Mouse (Mus musculus) hindbrain, embryonic 13.5 days (tissue): ENCODE data around the gene Zfp654. TPM values are rescaled to one million over a fixed set of nuclear protein-coding genes. Genes with fewer than 3 reads are reported as not detected.
A peak's percentile ranks its signal among the peaks of the same experiment; 100 is the strongest.

ENCODE experiments used
- ATAC-seq: fragments of 200-750 bp; cut with Nextera tagmentation; 2 replicates; pipeline ENCODE4 v1.8.0; 2017; ENCODE audit warnings: moderate TSS enrichment; ENCODE audit not compliant: low FRiP score
- H3K27ac ChIP-seq: fragments of 300-500 bp; sonication (generic); 2 replicates; pipeline ENCODE4 v1.5.1; 2015; ENCODE audit warnings: inconsistent platforms, mild to moderate bottlenecking, moderate library complexity
- H3K27me3 ChIP-seq: fragments of 300-500 bp; sonication (generic); 2 replicates; pipeline ENCODE4 v1.6.1; 2015; ENCODE audit warnings: mild to moderate bottlenecking, inconsistent platforms
- H3K36me3 ChIP-seq: fragments of 300-500 bp; sonication (generic); 2 replicates; pipeline ENCODE4 v1.6.1; 2015; ENCODE audit warnings: mild to moderate bottlenecking, inconsistent platforms
- H3K4me1 ChIP-seq: fragments of 300-500 bp; sonication (generic); replicated peaks from 2 replicates; pipeline ENCODE4 v1.6.1; 2015; ENCODE audit warnings: inconsistent platforms
- H3K4me2 ChIP-seq: fragments of 300-500 bp; sonication (generic); 2 replicates; pipeline ENCODE4 v1.6.1; 2015; ENCODE audit warnings: inconsistent platforms, mild to moderate bottlenecking, moderate library complexity
- H3K4me3 ChIP-seq: fragments of 300-500 bp; sonication (generic); 2 replicates; pipeline ENCODE4 v1.5.1; 2015; ENCODE audit warnings: mild to moderate bottlenecking, inconsistent platforms
- H3K9ac ChIP-seq: fragments of 300-500 bp; sonication (generic); 2 replicates; pipeline ENCODE4 v1.6.1; 2015; ENCODE audit warnings: mild to moderate bottlenecking, inconsistent platforms
- H3K9me3 ChIP-seq: fragments of 300-500 bp; sonication (generic); 2 replicates; pipeline ENCODE4 v1.6.1; 2016; ENCODE audit warnings: inconsistent platforms
- WGBS: fragments of 180-500 bp; shearing (Covaris S2); methylation state at CpG from one replicate; pipeline ENCODE4 v1.1.7; 2015; 5-methylcytosine and 5-hydroxymethylcytosine counted together
- polyA plus RNA-seq: library from polyadenylated mRNA; unstranded; fragments of >200 nt; fragmentation: Nextera tagmentation; extraction: Ambion mirVana; gene quantifications from 2 replicates; pipeline ENCODE4 v1.2.1, GENCODE M21; 2015

Gene Zfp654
- polyA plus RNA-seq, 1 experiment from 2014 or later, result 6.7 TPM

GRCm38 (mm10) chr16:64757666-64758400 is 93.6 kb downstream of the Zfp654 start:
- H3K9ac ChIP-seq, result no peak overlapping the region
- H3K9me3 ChIP-seq, result peaks cover under 1% of the 10 kb centered on the region; the same call in 1 of the 2 replicates

DNA sequence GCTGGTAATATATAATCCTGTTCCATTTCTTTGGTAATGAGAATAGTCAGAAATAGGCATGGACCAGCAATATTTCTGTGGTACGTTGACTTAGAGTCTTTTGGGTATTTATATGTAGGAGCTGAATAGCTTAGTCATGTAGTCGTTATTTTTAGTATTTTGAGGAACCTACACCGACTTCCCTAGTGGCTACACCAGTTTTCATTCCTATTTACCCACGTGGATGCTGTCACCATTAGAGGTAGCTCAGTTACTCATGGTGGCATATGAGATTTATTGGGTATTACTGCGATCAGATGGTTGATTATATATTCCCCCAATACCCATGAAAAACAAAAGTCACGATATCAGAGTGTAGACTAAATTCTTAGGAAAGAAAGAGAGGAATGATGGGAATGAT is 95.1 kb downstream of the Zfp654 start:
- Histone ChIP-seq H3K4me3 (no peak overlapping the region), H3K27me3 (no peaks in the 10 kb centered on the region), H3K4me1 (no peaks in the 10 kb centered on the region), H3K9ac (no peak overlapping the region), H3K9me3 (no peaks in the 10 kb centered on the region), H3K36me3 (peaks cover 4% of the 10 kb centered on the region; the same call in 1 of the 2 replicates), H3K4me2 (no peak overlapping the region), H3K27ac (no peak overlapping the region)
- WGBS, result 87% methylated on average over 6 of the region's 6 CpGs
- ATAC-seq, result no peak

More at GRCm38 (mm10) chr16:64757666-64758400, 93.6 kb downstream of the Zfp654 start:
- H3K4me1 ChIP-seq, result no peaks in the 10 kb centered on the region
- ATAC-seq, result no peak
- WGBS, result 92% methylated on average over 7 of the region's 7 CpGs
- no peaks in the 10 kb centered on the region for H3K27me3 ChIP-seq
- no peak overlapping the region for H3K27ac ChIP-seq
- peaks cover 11% of the 10 kb centered on the region for H3K36me3 ChIP-seq
- H3K4me2 ChIP-seq, result no peak overlapping the region
- no peak overlapping the region for H3K4me3 ChIP-seq

DNA sequence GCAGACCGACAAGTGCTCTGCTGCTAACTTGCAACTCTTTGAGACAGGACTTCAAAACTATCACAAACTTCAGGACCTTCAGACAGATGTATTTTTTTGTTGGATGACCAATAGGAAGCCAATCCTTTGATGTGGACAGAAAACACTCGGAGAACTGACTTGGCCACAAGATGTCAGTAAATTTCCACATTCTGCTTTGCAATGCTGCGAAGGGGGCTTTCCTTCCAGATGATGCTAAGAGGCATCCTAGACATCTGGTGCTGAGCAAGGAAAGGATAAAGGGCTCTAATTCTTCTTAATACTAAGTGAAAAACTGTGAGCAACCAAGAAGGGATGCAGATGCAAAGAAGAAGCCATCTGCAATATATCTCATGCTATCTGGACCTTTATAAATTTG is 96.7 kb downstream of the Zfp654 start:
- H3K9ac ChIP-seq, result no peak overlapping the region
- peak; percentile 62; the same call in 1 of the 2 replicates for ATAC-seq
- no peaks in the 10 kb centered on the region for H3K9me3 ChIP-seq
- WGBS, result 44% methylated on average over 3 of the region's 3 CpGs
- no peaks in the 10 kb centered on the region for H3K4me1 ChIP-seq
- H3K36me3 ChIP-seq, result no peaks in the 10 kb centered on the region; the same call in 1 of the 2 replicates
- no peak overlapping the region for H3K4me2 ChIP-seq
- H3K4me3 ChIP-seq, result no peak overlapping the region
- no peak overlapping the region for H3K27ac ChIP-seq
- no peaks in the 10 kb centered on the region for H3K27me3 ChIP-seq

GRCm38 (mm10) chr16:64753990-64754742 is 97.3 kb downstream of the Zfp654 start:
- Histone ChIP-seq H3K4me2 (no peak overlapping the region), H3K9me3 (no peaks in the 10 kb centered on the region), H3K4me3 (no peak overlapping the region), H3K27ac (no peak overlapping the region), H3K9ac (no peak overlapping the region), H3K36me3 (no peaks in the 10 kb centered on the region; the same call in 1 of the 2 replicates), H3K4me1 (no peaks in the 10 kb centered on the region), H3K27me3 (no peaks in the 10 kb centered on the region)
- 65% methylated on average over 3 of the region's 3 CpGs for WGBS
- ATAC-seq, result peak; percentile 53; the same call in 1 of the 2 replicates

DNA sequence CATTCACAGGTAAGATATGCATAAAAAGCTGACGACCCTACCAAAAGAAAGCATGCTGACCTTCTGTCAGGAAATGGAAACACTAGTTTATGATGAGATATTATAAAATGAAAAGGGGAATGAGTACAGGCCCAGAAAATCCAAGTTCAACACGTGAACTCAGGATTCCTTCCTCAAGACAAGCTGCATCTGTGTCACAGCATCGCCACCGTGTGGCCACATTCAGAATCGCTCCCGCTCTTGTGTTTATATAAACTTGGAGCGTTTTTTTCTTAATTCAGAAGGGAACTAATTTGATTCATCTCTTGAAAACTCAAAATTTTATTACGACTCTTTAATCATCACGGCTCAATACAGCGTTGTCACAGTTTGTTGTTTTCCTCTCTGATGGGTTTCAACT is 103.2 kb downstream of the Zfp654 start:
- Histone ChIP-seq H3K36me3 (no peaks in the 10 kb centered on the region), H3K9ac (no peak overlapping the region), H3K4me1 (no peaks in the 10 kb centered on the region), H3K27ac (no peak overlapping the region), H3K4me3 (no peak overlapping the region), H3K27me3 (no peaks in the 10 kb centered on the region), H3K4me2 (no peak overlapping the region), H3K9me3 (no peaks in the 10 kb centered on the region)
- WGBS, result 9% methylated on average over 10 of the region's 10 CpGs
- ATAC-seq, result no peak

DNA sequence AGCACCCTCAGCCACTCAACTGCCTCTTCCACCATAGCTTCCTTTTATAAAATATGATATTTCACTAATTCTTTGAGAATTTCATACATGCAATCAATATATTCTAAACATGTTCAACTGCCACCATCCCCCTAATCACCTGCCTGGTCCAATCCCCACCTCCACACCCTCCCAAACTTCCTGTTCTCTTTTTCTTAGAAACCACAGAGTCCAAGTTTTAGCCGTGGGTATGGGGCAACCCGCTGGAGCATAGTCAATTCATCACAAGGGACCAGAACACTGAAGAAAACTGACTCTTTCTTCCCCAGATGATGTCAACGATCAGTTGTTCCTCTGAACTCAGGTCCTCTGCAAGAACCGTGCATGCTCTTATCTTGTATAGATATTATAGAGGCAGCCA is 106.4 kb downstream of the Zfp654 start:
- Histone ChIP-seq H3K4me2 (no peak overlapping the region), H3K9me3 (no peaks in the 10 kb centered on the region), H3K27ac (no peak overlapping the region), H3K27me3 (no peaks in the 10 kb centered on the region), H3K9ac (no peak overlapping the region), H3K4me1 (no peaks in the 10 kb centered on the region), H3K36me3 (no peaks in the 10 kb centered on the region), H3K4me3 (no peak overlapping the region)
- ATAC-seq, result no peak
- WGBS, result 91% methylated on average over 4 of the region's 4 CpGs

DNA sequence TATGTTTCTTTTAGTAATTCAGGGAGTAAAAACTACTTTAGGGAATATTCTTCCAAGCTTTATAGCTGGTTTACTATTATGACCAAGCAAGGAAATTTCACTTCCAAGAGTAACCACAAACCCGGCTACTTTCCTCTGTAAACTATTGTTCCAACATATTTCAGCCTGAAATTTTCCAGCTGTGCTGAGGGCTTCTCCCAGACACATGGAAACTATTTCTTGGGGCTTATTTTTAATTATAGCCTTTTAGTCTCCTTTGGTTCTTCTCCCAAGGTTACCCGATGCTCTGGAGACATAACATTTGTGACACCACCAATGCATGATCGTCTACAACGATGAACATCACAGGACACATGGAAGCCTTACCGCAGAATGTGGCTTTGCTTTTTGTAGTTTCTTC is 114.2 kb downstream of the Zfp654 start:
- H3K4me2 ChIP-seq, result no peak overlapping the region
- ATAC-seq, result no peak
- no peaks in the 10 kb centered on the region for H3K36me3 ChIP-seq
- WGBS, result 90% methylated on average over 5 of the region's 5 CpGs
- no peak overlapping the region for H3K4me3 ChIP-seq
- no peak overlapping the region for H3K27ac ChIP-seq
- H3K9me3 ChIP-seq, result no peaks in the 10 kb centered on the region
- no peaks in the 10 kb centered on the region for H3K4me1 ChIP-seq
- H3K27me3 ChIP-seq, result no peaks in the 10 kb centered on the region
- no peak overlapping the region for H3K9ac ChIP-seq

Other genes starting within 250 kb of the Zfp654 start
- gene Csnka2ip, start 249.2 kb downstream of the Zfp654 start, polyA plus RNA-seq, result not detected in 2 replicates
- 21.3 and 23.5 TPM in 2 replicates for gene 4930453N24Rik, start 80.5 kb downstream of the Zfp654 start, polyA plus RNA-seq
- 68.2 and 72.9 TPM in 2 replicates for gene Cggbp1, start 344 bp upstream of the Zfp654 start, polyA plus RNA-seq